Mouse (Mus musculus): Measurements from ENCODE around the gene Ppp1r9a.

- TF ChIP-seq CTCF (IDR thresholded peaks at IDR 0.05; ENCODE audit: control insufficient read depth, insufficient read depth, low read length) (no peak), POLR2A (IDR thresholded peaks at IDR 0.05; ENCODE audit: borderline replicate concordance, control insufficient read depth, low read depth, low read length) (no peak)
Observed at GRCm38 (mm10) chr6:5134986-5135385, 232.3 kb downstream of the Ppp1r9a start.
